Mouse (Mus musculus) left cerebral cortex, postnatal 4 days (tissue): ENCODE measurements around the gene Atp6v0a2. TPM values are rescaled to one million over a fixed set of nuclear protein-coding genes. Genes with fewer than 3 reads are reported as not detected.

Experiments used
- total RNA-seq, 2 experiments: library from RNA; stranded (reverse); gene quantifications; 2 replicates each; pipeline ENCODE4 v1.2.3; 2021

The Atp6v0a2 gene
- total RNA-seq, 2 experiments from 2014 or later: 36.2 to 39.8 TPM

Other genes starting within 250 kb of the Atp6v0a2 start
- gene Sbno1, start 202.6 kb upstream of the Atp6v0a2 start, total RNA-seq: 100 to 1,000 TPM; 126 to 131 TPM
- 10 to 100 TPM; 45.2 to 55.7 TPM for gene Kmt5a, start 188.6 kb upstream of the Atp6v0a2 start, total RNA-seq
- 10 to 100 TPM; 19.0 to 20.5 TPM for gene Rilpl2, start 150.2 kb upstream of the Atp6v0a2 start, total RNA-seq
- 10 to 100 TPM; 26.4 to 33.6 TPM for gene Snrnp35, start 145.4 kb upstream of the Atp6v0a2 start, total RNA-seq
- gene Rilpl1, start 97.2 kb upstream of the Atp6v0a2 start, total RNA-seq: 10 to 100 TPM; 15.0 to 16.6 TPM
- 100 to 1,000 TPM; 119 to 123 TPM for gene Tmed2, start 87.9 kb upstream of the Atp6v0a2 start, total RNA-seq
- 10 to 100 TPM; 27.5 to 30.8 TPM for gene Ddx55, start 75.7 kb upstream of the Atp6v0a2 start, total RNA-seq
- 10 to 100 TPM; 44.4 to 46.9 TPM for gene Eif2b1, start 49.4 kb upstream of the Atp6v0a2 start, total RNA-seq
- gene Gtf2h3, start 49.4 kb upstream of the Atp6v0a2 start, total RNA-seq: 10 to 100 TPM; 36.3 to 37.1 TPM
- 1 to 10 TPM in 1 of 2 experiments, under 1 TPM in 1; 0.76 to 1.1 TPM for gene Dnah10, start 96.5 kb downstream of the Atp6v0a2 start, total RNA-seq
- gene Ccdc92, start 233.8 kb downstream of the Atp6v0a2 start, total RNA-seq: 10 to 100 TPM; 35.0 to 36.1 TPM
- gene Zfp664, start 234.1 kb downstream of the Atp6v0a2 start, total RNA-seq: 10 to 100 TPM; 49.3 to 53.4 TPM